Mouse (Mus musculus) liver, embryonic 14.5 days (tissue): Measurements from ENCODE around the gene Abl1.

Source experiments
- CTCF ChIP-seq: IDR thresholded peaks from 2 replicates; pipeline ENCODE4 v1.5.1; 2016; ENCODE audit warnings: antibody characterized with exemption, low read depth, control low read depth
- EP300 ChIP-seq: IDR thresholded peaks from 2 replicates; pipeline ENCODE4 v1.6.1; 2016; ENCODE audit warnings: antibody characterized with exemption, low read depth

DNA sequence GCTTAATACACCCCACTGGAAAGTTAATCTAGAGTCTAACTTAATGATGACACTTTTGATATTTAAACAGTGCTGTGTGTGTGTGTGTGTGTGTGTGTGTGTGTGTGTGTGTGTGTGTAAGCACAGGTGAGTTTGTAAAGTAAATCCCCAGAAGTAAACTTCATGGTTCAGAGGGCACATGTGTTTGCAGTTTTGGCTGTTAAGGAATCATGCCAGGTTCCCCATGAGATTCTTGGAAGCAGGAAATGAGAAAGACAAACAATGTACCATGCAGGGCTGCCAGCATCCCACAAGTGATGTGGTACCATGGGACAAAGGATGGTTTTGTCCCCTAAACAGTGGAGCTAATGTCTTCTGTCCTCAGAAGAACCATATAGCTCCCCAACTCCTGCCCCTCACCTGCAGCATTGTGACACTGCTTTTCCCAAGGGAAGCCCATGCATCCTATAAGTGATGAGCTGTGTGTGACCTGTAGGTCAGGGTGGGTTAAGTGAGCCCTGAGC lies 57.6 kb downstream of the Abl1 start:
- no peak for TF ChIP-seq CTCF
- no peak for TF ChIP-seq EP300
